Mouse (Mus musculus) embryonic fibroblast, embryonic 13.5 days (primary cell): ENCODE data around the gene Commd7.

ENCODE experiments used
- CTCF ChIP-seq: IDR thresholded peaks from 2 replicates; pipeline ENCODE4 v1.5.1; 2011; ENCODE audit warnings: mild to moderate bottlenecking, control low read depth, low read length, moderate library complexity, borderline replicate concordance; ENCODE audit not compliant: insufficient read depth
- POLR2A ChIP-seq: IDR thresholded peaks from 2 replicates; pipeline ENCODE4 v1.6.1; 2011; ENCODE audit warnings: low read depth, mild to moderate bottlenecking, control low read depth, low read length, moderate library complexity

GRCm38 (mm10) chr2:153611241-153611630, 21.3 kb downstream of the Commd7 start:
- TF ChIP-seq POLR2A, result no peak
- TF ChIP-seq CTCF, result no peak
